Mouse (Mus musculus) liver, embryonic 15.5 days (tissue): ENCODE measurements around the gene Cd37. TPM values are rescaled to one million over a fixed set of nuclear protein-coding genes. Genes with fewer than 3 reads are reported as not detected.

Experiments used
- ATAC-seq: fragments of 200-750 bp; cut with Nextera tagmentation; 2 replicates; pipeline ENCODE4 v1.8.0; 2017; ENCODE audit warnings: moderate number of reproducible peaks, mild to moderate bottlenecking, moderate library complexity; ENCODE audit not compliant: insufficient read depth
- H3K27ac ChIP-seq: fragments of 300-500 bp; sonication (generic); replicated peaks from 2 replicates; pipeline ENCODE4 v1.5.1; 2015; ENCODE audit warnings: mild to moderate bottlenecking, inconsistent platforms
- H3K27me3 ChIP-seq: fragments of 300-500 bp; sonication (generic); 2 replicates; pipeline ENCODE4 v1.6.1; 2015; ENCODE audit warnings: mild to moderate bottlenecking, inconsistent platforms
- H3K36me3 ChIP-seq: fragments of 300-500 bp; sonication (generic); replicated peaks from 2 replicates; pipeline ENCODE4 v1.6.1; 2015; ENCODE audit warnings: moderate library complexity, mild to moderate bottlenecking, inconsistent platforms
- H3K4me1 ChIP-seq: fragments of 300-500 bp; sonication (generic); replicated peaks from 2 replicates; pipeline ENCODE4 v1.6.1; 2015; ENCODE audit warnings: inconsistent platforms
- H3K4me2 ChIP-seq: fragments of 300-500 bp; sonication (generic); 2 replicates; pipeline ENCODE4 v1.6.1; 2015; ENCODE audit warnings: moderate library complexity, mild to moderate bottlenecking, inconsistent platforms
- H3K4me3 ChIP-seq: fragments of 300-500 bp; sonication (generic); replicated peaks from 2 replicates; pipeline ENCODE4 v1.5.1; 2015; ENCODE audit warnings: mild to moderate bottlenecking, inconsistent platforms
- H3K9ac ChIP-seq: fragments of 300-500 bp; sonication (generic); 2 replicates; pipeline ENCODE4 v1.6.1; 2015; ENCODE audit warnings: moderate library complexity, mild to moderate bottlenecking, inconsistent platforms
- H3K9me3 ChIP-seq: fragments of 300-500 bp; sonication (generic); replicated peaks from 2 replicates; pipeline ENCODE4 v1.6.1; 2016; ENCODE audit warnings: inconsistent platforms
- WGBS: fragments of 180-500 bp; shearing (Covaris S2); methylation state at CpG from one replicate; pipeline ENCODE4 v1.1.7; 2015; ENCODE audit warnings: mixed read lengths; ENCODE audit not compliant: insufficient replicate concordance; 5-methylcytosine and 5-hydroxymethylcytosine counted together
- polyA plus RNA-seq: library from polyadenylated mRNA; unstranded; fragments of >200 nt; fragmentation: Nextera tagmentation; extraction: Ambion mirVana; gene quantifications from 2 replicates; pipeline ENCODE4 v1.2.1, GENCODE M21; 2015

Gene Cd37
- polyA plus RNA-seq, result 15.1 and 16.7 TPM in 2 replicates

DNA sequence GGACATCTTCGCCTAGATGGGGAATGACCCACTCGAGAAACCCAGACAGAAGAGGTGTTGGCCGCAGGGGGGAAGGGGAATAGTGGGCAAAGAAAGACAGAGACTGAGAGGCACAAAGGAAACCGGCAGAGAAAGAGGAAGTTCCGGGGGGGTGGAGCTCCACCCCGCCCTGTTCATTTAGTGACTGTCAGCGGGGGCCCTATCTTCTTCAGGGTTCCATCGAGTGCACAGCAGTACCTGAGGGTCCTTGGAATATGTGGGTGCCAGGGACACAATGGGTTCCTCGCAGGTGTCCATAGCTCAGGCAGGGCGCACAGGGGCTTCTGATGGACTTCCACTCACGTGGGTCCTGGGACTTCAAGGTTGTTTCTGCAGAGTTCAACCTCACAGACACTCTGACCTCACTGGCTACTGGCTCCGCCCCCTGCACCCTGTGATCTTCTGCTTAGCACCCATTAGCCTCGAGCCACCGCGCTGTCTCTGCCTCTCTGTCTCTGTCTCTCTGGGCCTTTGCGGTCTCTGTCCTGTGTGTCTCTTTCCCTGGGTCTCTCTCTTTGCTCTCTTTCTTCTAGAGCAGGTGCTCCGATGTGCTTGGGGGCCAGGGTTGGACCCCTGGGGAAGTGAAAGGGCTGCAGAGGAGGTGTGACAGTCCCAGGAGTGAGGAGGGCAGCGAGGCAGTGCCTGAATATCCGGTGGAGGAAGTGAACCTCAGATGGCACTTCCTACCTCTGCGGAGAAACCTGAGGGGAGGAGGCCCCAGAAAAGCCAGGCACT is at the start of gene Cd37:
Cd37 (minus strand) TSS at position 393 of the 774 bp plus-strand sequence.
- peak within 1 kb of the TSS; percentile 80 for H3K4me2 ChIP-seq
- no peaks in the 10 kb centered on the region for H3K36me3 ChIP-seq
- 6% methylated on average over 20 of the region's 20 CpGs for WGBS
- H3K9ac ChIP-seq, result peak within 1 kb of the TSS; percentile 42; the same call in 1 of the 2 replicates
- no peaks in the 10 kb centered on the region for H3K9me3 ChIP-seq
- H3K27me3 ChIP-seq, result peaks cover 9% of the 10 kb centered on the region
- ATAC-seq, result peak; percentile 75
- H3K4me1 ChIP-seq, result peaks cover 35% of the 10 kb centered on the region
- peak within 1 kb of the TSS; percentile 73 for H3K27ac ChIP-seq
- peak within 1 kb of the TSS; percentile 52 for H3K4me3 ChIP-seq

DNA sequence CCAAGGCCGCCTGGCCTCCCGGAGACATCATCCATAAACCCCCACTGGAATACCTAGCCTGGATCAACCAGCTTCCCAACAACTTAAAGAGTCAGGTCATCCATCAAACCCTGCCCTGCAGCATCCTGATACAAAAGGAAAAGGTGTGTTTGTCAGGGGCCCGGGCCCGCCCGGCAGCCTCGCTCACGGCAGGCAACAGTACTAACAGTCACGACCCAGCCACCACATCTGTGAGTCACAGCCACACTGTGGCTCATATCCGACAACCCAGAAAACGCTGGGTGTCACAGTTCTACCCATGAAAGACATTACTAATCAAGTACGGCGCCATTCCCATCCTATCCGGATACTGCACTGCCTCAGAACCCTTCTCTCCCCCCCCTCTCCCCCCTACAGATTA is 47.6 kb upstream of the Cd37 start:
- no peaks in the 10 kb centered on the region for H3K36me3 ChIP-seq
- no peak overlapping the region for H3K4me3 ChIP-seq
- no peaks in the 10 kb centered on the region for H3K4me1 ChIP-seq
- H3K9me3 ChIP-seq, result no peaks in the 10 kb centered on the region
- H3K27ac ChIP-seq, result no peak overlapping the region
- H3K9ac ChIP-seq, result no peak overlapping the region
- no peaks in the 10 kb centered on the region for H3K27me3 ChIP-seq
- ATAC-seq, result no peak
- 73% methylated on average over 13 of the region's 13 CpGs for WGBS
- H3K4me2 ChIP-seq, result no peak overlapping the region

DNA sequence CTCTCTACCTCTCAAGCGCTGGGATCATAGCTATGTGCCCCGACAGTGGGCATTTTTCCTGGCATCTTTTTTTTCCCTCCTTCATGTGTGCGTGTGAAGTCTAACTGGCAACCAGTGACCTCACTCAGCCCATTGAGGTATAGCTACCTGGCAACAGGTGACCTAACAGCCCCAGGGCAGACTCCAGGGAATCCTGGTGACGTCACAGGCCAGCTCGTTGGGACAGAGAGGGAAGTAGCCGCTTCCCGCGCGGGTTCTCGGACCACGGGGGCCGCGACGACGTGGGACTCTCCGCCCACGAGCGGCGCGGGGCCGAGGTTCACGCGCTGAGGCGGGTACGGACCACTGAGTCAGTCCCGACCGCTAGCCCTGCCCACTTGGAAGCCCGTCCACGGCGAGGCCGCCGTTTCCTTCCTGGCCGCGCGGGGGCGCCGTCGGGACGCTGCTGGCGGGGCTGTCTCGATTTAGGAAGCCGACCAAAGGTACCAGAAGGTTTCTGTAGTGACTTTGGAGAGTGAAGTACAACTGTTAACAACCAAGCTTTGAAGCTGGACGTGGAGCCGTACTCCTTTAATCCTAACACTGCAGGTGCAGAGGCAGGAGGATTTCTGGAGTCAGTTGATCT is 38.3 kb upstream of the Cd37 start, which contains the start of gene Slc6a21:
Slc6a21 (plus strand) TSS at position 378 of the 625 bp plus-strand sequence.
- 5% methylated on average over 44 of the region's 44 CpGs for WGBS

DNA sequence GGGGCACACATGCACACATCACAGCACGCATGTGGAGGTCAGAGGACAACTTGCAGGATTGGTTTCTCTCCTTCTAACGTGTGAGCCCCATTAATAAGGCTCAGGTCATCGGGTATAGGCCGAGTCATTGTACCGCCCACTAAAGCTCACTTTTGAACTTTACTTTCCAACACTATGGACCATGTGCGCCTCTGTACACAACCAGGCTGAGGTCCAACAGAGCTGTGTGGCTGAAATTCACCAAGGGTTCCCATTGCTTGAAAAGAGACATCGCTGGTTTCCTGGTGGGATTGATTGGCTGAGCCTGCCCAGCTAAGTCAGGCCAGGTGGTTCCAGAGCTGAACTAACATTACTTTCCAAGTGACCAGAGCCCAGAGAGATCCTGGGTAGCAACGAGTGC is 34.8 kb upstream of the Cd37 start:
- H3K4me2 ChIP-seq, result no peak overlapping the region
- ATAC-seq, result 0 out of 2 replicates have a peak, but pooled peaks have one; percentile 31
- 54% methylated on average over 8 of the region's 8 CpGs for WGBS
- no peaks in the 10 kb centered on the region for H3K36me3 ChIP-seq
- no peak overlapping the region for H3K27ac ChIP-seq
- peaks cover 6% of the 10 kb centered on the region for H3K4me1 ChIP-seq
- H3K9me3 ChIP-seq, result no peaks in the 10 kb centered on the region
- H3K27me3 ChIP-seq, result no peaks in the 10 kb centered on the region
- H3K4me3 ChIP-seq, result no peak overlapping the region
- H3K9ac ChIP-seq, result no peak overlapping the region

More for the DNA sequence above, 38.3 kb upstream of the Cd37 start, which contains the start of gene Slc6a21:
- 0 out of 2 replicates have a peak, but pooled peaks cover 14% of the 10 kb centered on the region for H3K27me3 ChIP-seq
- peak within 1 kb of the TSS; percentile 15; the same call in 1 of the 2 replicates for H3K9ac ChIP-seq
- no peak for ATAC-seq
- H3K27ac ChIP-seq, result no peak within 1 kb of the TSS
- peak within 1 kb of the TSS; percentile 72 for H3K4me2 ChIP-seq
- H3K4me3 ChIP-seq, result peak within 1 kb of the TSS; percentile 52
- no peaks in the 10 kb centered on the region for H3K36me3 ChIP-seq
- H3K9me3 ChIP-seq, result no peaks in the 10 kb centered on the region
- peaks cover 6% of the 10 kb centered on the region for H3K4me1 ChIP-seq

GRCm38 (mm10) chr7:45272786-45273412 is 34.0 kb upstream of the Cd37 start:
- no peak overlapping the region for H3K4me2 ChIP-seq
- no peaks in the 10 kb centered on the region for H3K9me3 ChIP-seq
- H3K9ac ChIP-seq, result no peak overlapping the region
- H3K4me3 ChIP-seq, result no peak overlapping the region
- ATAC-seq, result no peak
- no peak overlapping the region for H3K27ac ChIP-seq
- H3K27me3 ChIP-seq, result peaks cover 7% of the 10 kb centered on the region
- no peaks in the 10 kb centered on the region for H3K36me3 ChIP-seq
- WGBS, result 59% methylated on average over 10 of the region's 10 CpGs
- H3K4me1 ChIP-seq, result peaks cover 6% of the 10 kb centered on the region

- no peaks in the 10 kb centered on the region for H3K36me3 ChIP-seq
- peaks cover 12% of the 10 kb centered on the region for H3K27me3 ChIP-seq
- no peak overlapping the region for H3K4me3 ChIP-seq
- no peaks in the 10 kb centered on the region for H3K4me1 ChIP-seq
- H3K27ac ChIP-seq, result no peak overlapping the region
- no peak overlapping the region for H3K4me2 ChIP-seq
- H3K9ac ChIP-seq, result no peak overlapping the region
- H3K9me3 ChIP-seq, result no peaks in the 10 kb centered on the region
- ATAC-seq, result no peak
- whole genome bisulfite sequencing, result 45% methylated on average over 1 of the region's 1 CpGs
These were observed 26.6 kb upstream of the Cd37 start for GRCm38 (mm10) chr7:45265518-45265917.

DNA sequence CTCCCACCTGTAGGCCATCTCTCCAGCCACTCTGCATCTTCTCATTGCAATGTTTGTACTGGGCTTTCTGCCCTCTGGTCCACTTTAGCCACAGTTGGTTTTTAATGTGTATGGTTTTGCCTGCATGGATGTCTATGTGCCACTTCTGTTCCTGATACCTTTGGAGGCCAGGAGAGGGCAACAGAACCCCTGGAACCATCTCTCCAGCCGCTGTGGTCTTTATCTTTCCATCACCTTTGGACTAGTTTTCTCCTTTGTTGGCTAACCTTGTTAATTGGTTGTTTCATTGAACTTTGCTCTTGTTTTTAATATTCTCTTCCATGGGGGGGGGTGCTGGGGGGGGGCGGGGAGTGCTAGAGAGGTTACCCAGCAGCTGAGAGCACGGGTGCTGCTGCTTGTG is 25.4 kb upstream of the Cd37 start:
- Histone ChIP-seq H3K27me3 (peaks cover 12% of the 10 kb centered on the region), H3K9ac (no peak overlapping the region), H3K4me2 (no peak overlapping the region), H3K4me3 (no peak overlapping the region), H3K4me1 (no peaks in the 10 kb centered on the region), H3K27ac (no peak overlapping the region), H3K36me3 (no peaks in the 10 kb centered on the region), H3K9me3 (no peaks in the 10 kb centered on the region)
- 52% methylated on average over 3 of the region's 3 CpGs for WGBS
- ATAC-seq, result no peak

DNA sequence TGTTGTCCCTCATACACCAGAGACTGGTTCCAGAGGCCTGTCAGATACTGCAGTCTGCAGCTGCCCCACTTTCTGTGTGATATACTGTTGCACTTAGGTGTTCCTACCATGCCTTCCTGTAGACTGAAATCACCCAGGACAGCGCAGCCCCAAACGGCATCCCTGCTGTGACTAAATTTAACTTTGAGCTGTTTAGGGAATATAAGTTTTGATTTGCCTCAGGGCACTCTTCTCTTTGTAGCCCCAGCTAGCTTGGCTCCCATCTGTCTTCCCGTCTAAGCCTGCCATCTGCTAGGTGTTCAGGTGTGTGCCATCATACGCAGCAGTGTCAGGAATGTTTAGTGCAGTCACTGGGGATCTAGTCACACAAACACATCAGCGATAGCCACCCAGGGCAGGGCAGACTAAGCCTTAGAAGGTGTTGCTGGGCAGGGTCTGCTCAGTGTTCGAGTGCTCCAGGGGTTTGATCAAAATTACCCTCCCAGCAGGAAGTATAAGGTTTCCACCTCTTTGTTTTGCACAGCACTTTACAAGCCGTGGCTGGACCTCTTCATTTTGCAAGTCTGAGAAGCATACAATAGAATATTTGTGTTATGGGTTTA is 24.2 kb upstream of the Cd37 start:
- Histone ChIP-seq H3K4me3 (no peak overlapping the region), H3K9me3 (no peaks in the 10 kb centered on the region), H3K36me3 (no peaks in the 10 kb centered on the region), H3K27me3 (peaks cover 7% of the 10 kb centered on the region), H3K4me2 (no peak overlapping the region), H3K4me1 (no peaks in the 10 kb centered on the region), H3K27ac (no peak overlapping the region), H3K9ac (no peak overlapping the region)
- WGBS, result 53% methylated on average over 7 of the region's 7 CpGs
- no peak for ATAC-seq

DNA sequence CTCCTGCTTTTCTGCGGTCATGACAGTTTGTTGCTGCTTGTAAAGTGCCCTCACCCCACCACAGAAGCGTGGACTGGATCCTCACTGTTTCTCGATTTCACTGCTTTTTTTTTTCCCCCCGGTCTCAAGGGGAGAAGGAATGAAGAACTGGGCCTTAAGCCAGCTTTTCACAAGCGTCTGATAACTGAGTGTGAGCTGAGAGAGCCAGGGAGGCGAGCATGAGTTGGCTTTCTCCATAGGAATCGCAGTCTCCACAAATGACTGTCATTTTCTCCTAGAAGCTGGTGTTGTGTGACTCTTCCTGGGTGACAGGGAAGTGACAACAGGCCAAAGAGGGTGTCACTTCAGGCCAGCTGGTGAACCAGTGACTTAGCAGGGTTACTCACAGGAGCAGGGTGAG is 23.4 kb upstream of the Cd37 start:
- no peaks in the 10 kb centered on the region for H3K9me3 ChIP-seq
- WGBS, result 51% methylated on average over 7 of the region's 7 CpGs
- no peak overlapping the region for H3K27ac ChIP-seq
- no peak for ATAC-seq
- no peaks in the 10 kb centered on the region for H3K4me1 ChIP-seq
- no peak overlapping the region for H3K4me3 ChIP-seq
- H3K36me3 ChIP-seq, result no peaks in the 10 kb centered on the region
- no peak overlapping the region for H3K9ac ChIP-seq
- H3K27me3 ChIP-seq, result no peaks in the 10 kb centered on the region; the same call in 1 of the 2 replicates
- H3K4me2 ChIP-seq, result no peak overlapping the region

DNA sequence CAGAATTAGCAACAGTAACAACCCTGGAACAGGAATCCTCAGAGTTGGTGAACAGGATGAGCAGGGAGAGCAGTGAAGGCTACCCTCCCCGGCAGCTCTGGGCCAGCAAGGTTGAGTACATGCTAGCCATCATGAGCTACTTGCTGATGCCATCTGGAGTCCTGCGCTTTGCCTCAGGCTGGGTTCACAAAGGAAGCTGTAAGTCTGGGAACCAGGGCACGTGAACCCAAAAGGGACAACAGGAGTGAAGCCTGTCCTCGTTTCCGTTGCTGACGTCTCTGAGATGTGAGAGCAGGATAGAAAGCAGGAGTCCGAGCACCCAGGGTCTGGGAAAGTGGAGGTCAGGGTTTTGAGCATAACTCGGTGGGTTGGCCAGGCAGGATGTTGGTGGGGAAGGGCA is 20.4 kb upstream of the Cd37 start:
- 61% methylated on average over 8 of the region's 8 CpGs for WGBS
- H3K4me3 ChIP-seq, result no peak overlapping the region
- no peaks in the 10 kb centered on the region; the same call in 1 of the 2 replicates for H3K27me3 ChIP-seq
- no peaks in the 10 kb centered on the region for H3K36me3 ChIP-seq
- no peaks in the 10 kb centered on the region for H3K4me1 ChIP-seq
- no peak overlapping the region for H3K27ac ChIP-seq
- no peak for ATAC-seq
- no peaks in the 10 kb centered on the region for H3K9me3 ChIP-seq
- H3K9ac ChIP-seq, result no peak overlapping the region
- H3K4me2 ChIP-seq, result no peak overlapping the region
